Mouse (Mus musculus) kidney, embryonic 16.5 days (tissue): ENCODE measurements at regions not wholly inside any gene's neighbourhood (a gene's known extent, or its start where the extent isn't known, plus 50 kb on each side); places are given as distances from the start of the nearest gene placed in this dataset.
A peak's percentile ranks its signal among the peaks of the same experiment; 100 is the strongest.

Source experiments
- ATAC-seq: fragments of 200-750 bp; cut with Nextera tagmentation; 2 replicates; pipeline ENCODE4 v1.8.0; 2017; ENCODE audit warnings: moderate TSS enrichment; ENCODE audit not compliant: low FRiP score, low TSS enrichment
- H3K27ac ChIP-seq: fragments of 300-500 bp; sonication (generic); 2 replicates; pipeline ENCODE4 v1.5.1; 2014; ENCODE audit warnings: low read length
- H3K27me3 ChIP-seq: fragments of 300-500 bp; sonication (generic); 2 replicates; pipeline ENCODE4 v1.6.1; 2014; ENCODE audit warnings: low read length, control low read depth, mixed read lengths; ENCODE audit not compliant: insufficient read depth
- H3K36me3 ChIP-seq: fragments of 300-500 bp; sonication (generic); 2 replicates; pipeline ENCODE4 v1.6.1; 2014; ENCODE audit warnings: low read length, control low read depth, mixed read lengths; ENCODE audit not compliant: insufficient read depth
- H3K4me1 ChIP-seq: fragments of 300-500 bp; sonication (generic); 2 replicates; pipeline ENCODE4 v1.6.1; 2014; ENCODE audit warnings: low read length, control low read depth, mixed read lengths; ENCODE audit not compliant: insufficient read depth
- H3K4me2 ChIP-seq: fragments of 300-500 bp; sonication (generic); replicated peaks from 2 replicates; pipeline ENCODE4 v1.6.1; 2014; ENCODE audit warnings: low read depth, low read length
- H3K4me3 ChIP-seq: fragments of 300-500 bp; sonication (generic); 2 replicates; pipeline ENCODE4 v1.5.1; 2014; ENCODE audit warnings: mild to moderate bottlenecking, low read length
- H3K9ac ChIP-seq: fragments of 300-500 bp; sonication (generic); replicated peaks from 2 replicates; pipeline ENCODE4 v1.6.1; 2014; ENCODE audit warnings: low read length
- H3K9me3 ChIP-seq: fragments of 300-500 bp; sonication (generic); 2 replicates; pipeline ENCODE4 v1.6.1; 2016; ENCODE audit warnings: low read length, control low read depth
- WGBS: fragments of 180-500 bp; shearing (Covaris S2); extraction: QIAGEN DNeasy Blood & Tissue Kit; methylation state at CpG from one replicate; pipeline ENCODE4 v1.1.7; 2014; 5-methylcytosine and 5-hydroxymethylcytosine counted together

DNA sequence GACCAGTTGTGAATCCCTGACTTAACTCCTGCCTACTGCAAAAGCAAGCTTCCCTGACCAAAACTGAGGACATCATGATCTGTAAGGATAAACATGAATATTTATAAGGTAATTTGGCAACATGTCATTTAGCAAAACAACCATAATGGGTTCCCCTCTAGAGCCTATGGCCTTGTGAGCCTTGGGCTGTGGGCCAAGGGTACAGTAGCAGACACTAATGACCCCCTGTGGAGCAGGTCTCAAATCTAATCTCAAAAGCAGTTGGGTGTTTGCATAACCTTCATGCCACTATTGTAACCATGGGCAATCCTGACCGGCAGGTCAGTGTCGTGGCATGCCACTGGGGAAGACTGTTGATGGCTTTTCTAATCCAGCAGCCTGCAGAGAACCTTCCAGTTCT is 270.8 kb downstream of the Ptpru start:
- no peak for ATAC-seq
- WGBS: 80% methylated on average over 2 of the region's 2 CpGs
- H3K4me1 ChIP-seq: no peaks in the 10 kb centered on the region

DNA sequence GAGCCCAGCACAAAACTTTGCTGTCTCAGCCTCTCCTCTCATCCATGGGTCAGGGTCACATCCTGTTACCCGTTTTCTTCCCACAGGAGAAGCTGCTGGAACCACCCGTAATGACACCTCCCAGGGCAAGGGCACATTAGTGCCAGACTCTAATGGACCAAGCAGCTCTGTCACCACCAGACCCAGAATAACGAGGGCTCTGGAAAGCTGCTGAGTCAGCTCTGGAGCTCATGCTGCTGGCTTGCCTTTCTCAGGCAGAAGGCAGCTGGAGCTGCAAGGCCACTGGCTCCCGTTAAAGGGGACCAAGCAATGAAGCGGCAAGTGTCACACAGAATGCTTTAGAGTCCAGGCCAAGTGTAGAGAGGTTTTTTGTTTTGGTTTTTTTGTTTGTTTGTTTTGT is 268.9 kb downstream of the Ptpru start:
- Histone ChIP-seq H3K27me3 (0 out of 2 replicates have a peak, but pooled peaks cover 3% of the 10 kb centered on the region), H3K4me3 (no peak overlapping the region), H3K4me2 (no peak overlapping the region), H3K9me3 (no peaks in the 10 kb centered on the region), H3K36me3 (no peaks in the 10 kb centered on the region), H3K9ac (no peak overlapping the region), H3K27ac (no peak overlapping the region), H3K4me1 (no peaks in the 10 kb centered on the region)
- ATAC-seq: no peak
- 24% methylated on average over 5 of the region's 5 CpGs for WGBS

More for the DNA sequence above, 270.8 kb downstream of the Ptpru start:
- H3K9me3 ChIP-seq: no peaks in the 10 kb centered on the region
- no peak overlapping the region for H3K4me3 ChIP-seq
- no peak overlapping the region for H3K4me2 ChIP-seq
- H3K27me3 ChIP-seq: 0 out of 2 replicates have a peak, but pooled peaks cover 3% of the 10 kb centered on the region
- H3K9ac ChIP-seq: no peak overlapping the region
- no peaks in the 10 kb centered on the region for H3K36me3 ChIP-seq
- H3K27ac ChIP-seq: no peak overlapping the region

- WGBS: 65% methylated on average over 4 of the region's 4 CpGs
- no peak overlapping the region for H3K4me2 ChIP-seq
- no peaks in the 10 kb centered on the region for H3K27me3 ChIP-seq
- H3K36me3 ChIP-seq: no peaks in the 10 kb centered on the region
- no peak overlapping the region for H3K9ac ChIP-seq
- H3K4me1 ChIP-seq: no peaks in the 10 kb centered on the region
- H3K4me3 ChIP-seq: no peak overlapping the region
- no peak for ATAC-seq
- H3K9me3 ChIP-seq: no peaks in the 10 kb centered on the region
- no peak overlapping the region for H3K27ac ChIP-seq
Observed at GRCm38 (mm10) chr4:131577571-131577970, 260.5 kb downstream of the Ptpru start.

- H3K4me3 ChIP-seq: no peak overlapping the region
- H3K27me3 ChIP-seq: no peaks in the 10 kb centered on the region
- no peak overlapping the region for H3K4me2 ChIP-seq
- no peaks in the 10 kb centered on the region for H3K4me1 ChIP-seq
- H3K9ac ChIP-seq: no peak overlapping the region
- no peak for ATAC-seq
- WGBS: 60% methylated on average over 3 of the region's 3 CpGs
- no peaks in the 10 kb centered on the region for H3K36me3 ChIP-seq
- no peak overlapping the region for H3K27ac ChIP-seq
- H3K9me3 ChIP-seq: no peaks in the 10 kb centered on the region
Observed at GRCm38 (mm10) chr4:131585946-131586345, 252.1 kb downstream of the Ptpru start.

- WGBS: 34% methylated on average over 7 of the region's 7 CpGs
- no peaks in the 10 kb centered on the region for H3K9me3 ChIP-seq
- ATAC-seq: no peak
- H3K4me2 ChIP-seq: no peak overlapping the region
- H3K4me1 ChIP-seq: no peaks in the 10 kb centered on the region
- no peaks in the 10 kb centered on the region for H3K36me3 ChIP-seq
- H3K4me3 ChIP-seq: no peak overlapping the region
- H3K27me3 ChIP-seq: no peaks in the 10 kb centered on the region
- H3K9ac ChIP-seq: no peak overlapping the region
- H3K27ac ChIP-seq: no peak overlapping the region
Observed at GRCm38 (mm10) chr4:131587536-131587935, 250.6 kb downstream of the Ptpru start.

DNA sequence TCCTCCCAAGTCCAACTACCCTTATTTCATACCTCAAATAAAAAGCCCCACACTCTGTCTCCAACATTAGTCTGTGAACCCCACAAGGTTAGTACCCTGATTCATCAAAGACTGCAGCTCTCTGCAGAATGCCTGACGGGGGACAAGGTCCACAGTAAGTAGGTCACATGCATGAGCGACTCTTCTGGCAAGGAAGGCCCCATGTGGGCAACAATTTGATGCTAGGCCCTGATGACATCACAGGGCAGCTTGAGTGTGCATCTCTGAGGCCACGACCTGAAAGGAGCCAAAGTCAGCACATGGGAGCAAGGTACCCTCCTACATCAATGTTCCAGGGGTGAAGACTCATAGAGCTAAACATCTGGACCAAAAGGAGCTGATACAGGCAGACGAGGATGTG is 248.0 kb downstream of the Ptpru start:
- H3K9ac ChIP-seq: no peak overlapping the region
- no peaks in the 10 kb centered on the region for H3K36me3 ChIP-seq
- H3K9me3 ChIP-seq: no peaks in the 10 kb centered on the region
- no peak for ATAC-seq
- no peaks in the 10 kb centered on the region for H3K4me1 ChIP-seq
- H3K4me2 ChIP-seq: no peak overlapping the region
- WGBS: 52% methylated on average over 4 of the region's 4 CpGs
- H3K27ac ChIP-seq: no peak overlapping the region
- H3K27me3 ChIP-seq: no peaks in the 10 kb centered on the region
- no peak overlapping the region for H3K4me3 ChIP-seq

DNA sequence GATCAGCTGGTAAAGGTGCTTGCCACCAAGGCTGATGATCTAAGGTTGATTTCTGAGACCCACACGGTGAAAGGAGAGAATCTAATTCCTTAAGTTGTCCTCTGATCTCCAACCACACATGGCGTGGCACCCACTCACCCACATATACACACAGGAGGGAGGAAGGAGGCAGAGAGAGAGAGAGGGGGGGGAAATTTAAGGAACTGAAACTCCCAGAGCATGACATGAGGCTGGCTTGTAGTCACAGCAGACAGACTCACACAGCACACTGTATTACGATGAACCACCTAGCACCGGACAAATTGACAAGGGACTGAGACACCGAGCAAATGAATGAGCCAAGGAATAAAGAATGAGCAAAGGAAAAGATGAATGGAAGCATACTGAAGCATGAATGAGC is 246.6 kb downstream of the Ptpru start:
- Histone ChIP-seq H3K4me1 (no peaks in the 10 kb centered on the region), H3K4me3 (no peak overlapping the region), H3K9me3 (no peaks in the 10 kb centered on the region), H3K4me2 (no peak overlapping the region), H3K36me3 (no peaks in the 10 kb centered on the region), H3K27ac (no peak overlapping the region), H3K9ac (no peak overlapping the region), H3K27me3 (no peaks in the 10 kb centered on the region)
- 80% methylated on average over 5 of the region's 5 CpGs for WGBS
- no peak for ATAC-seq

DNA sequence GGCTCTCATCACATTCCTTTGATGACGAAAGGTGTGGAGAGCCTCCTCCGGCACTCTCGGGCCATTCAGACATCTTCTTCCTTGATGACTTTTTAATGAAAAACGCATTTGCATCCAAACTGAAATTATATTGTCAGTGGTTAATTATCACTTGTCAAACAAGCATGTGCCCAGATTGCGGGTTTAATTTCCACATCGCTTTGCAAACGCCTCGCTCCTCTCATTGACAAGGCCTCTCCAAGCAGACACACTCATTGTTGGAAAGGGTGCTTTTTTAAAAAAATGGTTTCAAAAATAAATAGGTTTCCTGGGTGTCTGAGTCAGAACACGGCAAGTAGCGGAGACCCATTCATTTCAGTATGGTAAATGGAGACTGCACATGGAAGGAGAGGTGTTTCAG is 240.1 kb downstream of the Ptpru start:
- H3K27ac ChIP-seq: no peak overlapping the region
- no peak overlapping the region for H3K9ac ChIP-seq
- H3K36me3 ChIP-seq: no peaks in the 10 kb centered on the region
- no peak for ATAC-seq
- no peak overlapping the region for H3K4me3 ChIP-seq
- H3K4me2 ChIP-seq: no peak overlapping the region
- no peaks in the 10 kb centered on the region for H3K9me3 ChIP-seq
- no peaks in the 10 kb centered on the region for H3K27me3 ChIP-seq
- no peaks in the 10 kb centered on the region for H3K4me1 ChIP-seq
- WGBS: 92% methylated on average over 10 of the region's 10 CpGs

DNA sequence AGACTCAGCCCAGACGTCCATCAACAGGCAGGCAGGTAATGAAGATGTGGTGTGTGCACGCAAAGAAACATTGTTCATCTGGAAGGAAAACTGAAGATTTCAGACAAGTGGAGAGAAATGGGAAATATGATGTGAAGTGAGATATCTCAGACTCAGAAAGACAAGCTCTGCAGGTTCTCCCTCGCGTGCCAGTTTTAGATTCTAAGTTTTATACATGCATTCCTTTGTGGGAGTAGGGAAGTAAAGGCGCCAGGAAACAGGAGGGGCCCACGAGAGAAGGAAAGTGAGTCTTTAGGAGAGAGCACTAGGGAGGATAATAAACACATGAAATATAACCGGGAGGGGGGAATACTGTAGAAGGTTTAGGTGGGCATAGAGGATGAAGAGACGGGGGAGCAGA is 223.7 kb downstream of the Ptpru start:
- no peaks in the 10 kb centered on the region for H3K36me3 ChIP-seq
- no peak overlapping the region for H3K27ac ChIP-seq
- H3K9ac ChIP-seq: no peak overlapping the region
- no peaks in the 10 kb centered on the region for H3K27me3 ChIP-seq
- no peak overlapping the region for H3K4me3 ChIP-seq
- no peak for ATAC-seq
- no peaks in the 10 kb centered on the region for H3K4me1 ChIP-seq
- H3K4me2 ChIP-seq: no peak overlapping the region
- WGBS: 53% methylated on average over 8 of the region's 8 CpGs
- 0 out of 2 replicates have a peak, but pooled peaks cover 6% of the 10 kb centered on the region for H3K9me3 ChIP-seq

DNA sequence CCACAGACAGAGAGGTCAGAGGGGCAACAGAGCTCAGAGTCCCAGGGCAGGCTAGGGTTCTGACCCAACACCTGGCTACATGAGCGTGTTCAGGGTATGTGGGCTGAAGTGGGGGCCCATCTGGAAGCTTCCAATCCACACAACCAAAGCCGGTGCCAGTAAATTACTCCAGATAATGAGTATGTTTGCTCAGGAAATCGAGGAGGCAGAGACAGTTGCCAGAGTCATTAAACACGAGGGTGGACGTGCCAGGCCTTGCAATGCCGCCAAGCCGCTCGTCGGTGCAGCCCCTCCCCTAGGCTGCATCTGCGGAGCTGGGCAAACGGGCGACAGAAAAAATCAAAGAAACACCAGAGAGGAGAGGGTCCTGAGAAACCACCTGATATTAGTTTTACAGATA is 222.5 kb downstream of the Ptpru start:
- ATAC-seq: 0 out of 2 replicates have a peak, but pooled peaks have one; percentile 6
- WGBS: 49% methylated on average over 12 of the region's 12 CpGs
- no peaks in the 10 kb centered on the region for H3K36me3 ChIP-seq

More for the DNA sequence above, 222.5 kb downstream of the Ptpru start:
- Histone ChIP-seq H3K9ac (no peak overlapping the region), H3K4me3 (no peak overlapping the region), H3K9me3 (0 out of 2 replicates have a peak, but pooled peaks cover 6% of the 10 kb centered on the region), H3K27ac (no peak overlapping the region), H3K27me3 (no peaks in the 10 kb centered on the region), H3K4me1 (no peaks in the 10 kb centered on the region), H3K4me2 (no peak overlapping the region)
